Comparison of ENCODE assay signal across 11 mouse cellular contexts in the genomic region with DNA sequence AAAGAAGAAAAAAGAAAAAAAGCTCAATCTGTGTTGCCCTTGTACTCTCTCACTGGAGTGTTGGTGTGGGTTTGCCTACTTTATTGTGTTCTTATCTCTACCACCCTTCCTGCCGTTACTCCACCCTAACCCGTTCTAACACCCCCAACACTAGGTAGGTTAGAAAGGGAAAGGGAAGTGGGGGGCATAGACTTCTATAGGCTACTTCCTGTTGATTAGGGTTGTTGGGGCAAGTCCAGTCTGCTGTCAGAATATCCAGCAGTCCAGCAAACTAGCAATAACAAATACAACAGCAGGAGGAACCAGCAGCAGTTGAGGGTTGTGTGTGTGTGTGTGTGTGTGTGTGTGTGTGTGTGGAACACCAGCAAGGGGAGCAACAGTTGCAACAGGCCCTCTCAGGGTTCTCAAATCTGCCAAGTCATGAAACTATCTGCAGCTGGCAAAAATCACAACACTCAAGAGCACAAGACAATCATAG. TPM values are rescaled to one million over a fixed set of nuclear protein-coding genes. Genes with fewer than 3 reads are reported as not detected.
DNase-seq lines count a peak whose midpoint lies in the region; ATAC-seq lines count a peak whose summit lies in the region.
"Had no signal": no experiment of that assay in that cellular context is flagged by ENCODE, and none has a peak within 500 bp of the region (broad histone marks: within the 10 kb centered on the region; RNA-seq: fewer than 3 reads in every experiment).

No protein-coding gene starts in this region.

- peak; percentile 43 for ATAC-seq in liver, embryonic 11.5 days (replicated peaks; ENCODE audit: low FRiP score)
- peak; percentile 78 for ATAC-seq in activated CD4-positive, CD25-positive, alpha-beta regulatory T cell, adult 4 months
- peak; percentile 78 for ATAC-seq in inflammation-experienced regulatory T-cells, adult 6 months
- peak; percentile 88 for ATAC-seq in megakaryocyte-erythroid progenitor cell, adult 5-6 weeks (replicated peaks; ENCODE audit: low FRiP score, low TSS enrichment, poor library complexity, severe bottlenecking)
- ATAC-seq: forebrain, embryonic 14.5 days had no signal

- H3K4me2 ChIP-seq in liver, embryonic 11.5 days: peak overlapping the region; percentile 40

- no peak overlapping the region for H3K9ac ChIP-seq in liver, embryonic 11.5 days (ENCODE audit: low read depth, low read length)

- H3K4me3 ChIP-seq in liver, embryonic 11.5 days (ENCODE audit: low read depth, low read length): no peak overlapping the region

- WGBS in liver, embryonic 11.5 days: 20% methylated on average over 2 of the region's 2 CpGs

- H3K27ac ChIP-seq in liver, embryonic 11.5 days (ENCODE audit: low read depth, low read length): no peak overlapping the region

- DNase-seq in liver, embryonic 11.5 days (ENCODE audit: low spot score): no peak
- no peak for DNase-seq in liver
- no peak for DNase-seq in cerebellum, adult 11-12 months
- DNase-seq in kidney, adult 18-20 months: no peak
- DNase-seq in gastrocnemius, postnatal 25 days: no peak
- DNase-seq: kidney, postnatal 25 days; right cerebral cortex, postnatal 25 days had no signal

- peaks cover 12% of the 10 kb centered on the region; the same call in 1 of the 2 replicates for H3K36me3 ChIP-seq in liver, embryonic 11.5 days (ENCODE audit: control insufficient read depth, insufficient read depth, low read length)

- H3K27me3 ChIP-seq in liver, embryonic 11.5 days (replicated peaks; ENCODE audit: control insufficient read depth, insufficient read depth, low read length): no peaks in the 10 kb centered on the region

- H3K4me1 ChIP-seq in liver, embryonic 11.5 days (replicated peaks; ENCODE audit: control insufficient read depth, insufficient read depth, low read length): peaks cover 16% of the 10 kb centered on the region; the same call in 1 of the 2 replicates

- H3K9me3 ChIP-seq in liver, embryonic 11.5 days (ENCODE audit: control insufficient read depth, low read length): no peaks in the 10 kb centered on the region

RNA-seq across cellular contexts. Expression of gene Snx4, which starts 10.4 kb away (rescaled TPM):
- polyA plus RNA-seq in liver, embryonic 11.5 days (2014; fragmentation: Nextera tagmentation; extraction: Ambion mirVana): 57.8 and 63.5 TPM in 2 replicates
- polyA plus RNA-seq in activated CD4-positive, CD25-positive, alpha-beta regulatory T cell, adult 4 months (2017; shearing (Covaris generic)): 100 to 1,000 TPM; 109 to 115 TPM
- polyA plus RNA-seq in inflammation-experienced regulatory T-cells, adult 6 months (2017; shearing (Covaris generic)): 100 to 1,000 TPM in 2 of 3 experiments, 10 to 100 TPM in 1; 87.4 to 113 (median 101) TPM
- 24.0 and 36.4 TPM in 2 replicates for total RNA-seq in megakaryocyte-erythroid progenitor cell, adult 5-6 weeks (2014; fragmentation: Nextera tagmentation)
- total RNA-seq in megakaryocyte-erythroid progenitor cell, adult 5-6 weeks (2017): 47.9 and 56.7 TPM in 2 replicates
- 10 to 100 TPM; 12.6 to 12.7 TPM for total RNA-seq in gastrocnemius, postnatal 25 days (2021)
